Mouse (Mus musculus): ENCODE data around the gene Pax9.

The Pax9 gene

DNA sequence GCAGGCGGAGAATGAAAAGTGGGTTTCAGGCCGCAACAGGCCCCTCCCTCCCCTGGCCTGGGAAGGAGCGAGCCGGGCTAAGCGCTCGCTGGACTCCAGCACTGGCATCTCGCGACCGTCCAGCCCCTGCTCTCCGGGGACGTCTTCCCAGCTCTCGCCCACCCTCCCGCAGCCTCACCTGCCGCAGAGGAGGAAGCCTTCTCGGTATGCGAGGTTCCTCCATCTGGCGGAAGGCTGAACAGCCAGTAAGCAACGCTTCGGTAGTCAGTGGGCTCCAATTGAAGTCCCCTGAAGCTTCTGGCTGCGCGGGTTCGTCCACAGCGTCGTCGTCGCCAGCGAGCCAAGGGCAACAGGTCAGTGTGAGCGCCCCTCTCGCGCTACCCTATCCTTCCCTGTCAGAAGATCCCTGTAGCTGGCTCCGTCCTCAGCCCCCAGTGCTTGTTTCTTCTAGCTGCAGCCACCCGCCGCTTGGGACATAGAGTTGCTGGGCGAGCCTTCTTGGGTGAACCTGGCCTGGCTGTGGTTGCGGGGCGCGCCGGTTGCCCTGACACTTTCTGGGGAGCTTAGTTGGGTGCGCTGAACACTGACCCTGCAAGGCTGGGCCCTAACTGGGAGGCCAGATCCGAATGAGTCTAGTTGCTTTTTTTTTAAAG lies at the start of gene Pax9:
Gene Pax9, plus strand, starts transcription at position 341 of the 653 bp plus-strand sequence.
- DNase-seq (ENCODE audit: low spot score in 2 of 2) = no peak

DNA sequence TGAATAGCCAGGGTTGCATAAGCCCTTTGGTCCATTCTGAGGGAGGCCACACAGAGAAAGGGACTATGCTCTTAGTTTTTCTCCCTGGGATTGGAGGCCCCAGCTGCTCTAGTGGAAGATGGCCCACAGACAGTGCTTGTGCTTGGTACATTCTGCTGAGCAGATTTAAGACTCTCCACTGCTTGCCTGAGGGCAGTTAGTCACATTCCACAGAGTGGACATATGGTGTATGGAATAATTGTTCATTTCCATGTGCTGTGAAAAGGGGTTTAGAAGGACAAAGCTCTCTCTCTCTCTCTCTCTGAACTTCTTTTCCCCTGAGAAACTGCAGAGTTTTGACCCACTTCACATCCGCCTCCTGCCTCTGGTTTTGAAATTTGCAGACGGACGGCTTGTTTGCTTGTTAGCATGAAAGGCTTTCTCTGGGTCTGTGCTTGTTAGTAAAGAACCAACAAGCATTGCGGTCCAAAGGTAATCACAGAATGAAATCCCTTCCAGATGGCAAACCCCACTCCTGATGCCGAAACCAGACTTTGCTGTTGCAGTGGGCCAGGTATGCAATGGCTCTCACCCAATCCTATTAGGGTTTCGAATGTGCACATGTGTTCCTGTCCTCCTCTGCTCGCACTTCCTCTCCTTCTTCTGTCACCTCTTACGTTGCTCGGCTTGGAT lies 22.0 kb upstream of the Pax9 start:
- DNase-seq (ENCODE audit: low spot score in 2 of 2) = no peak

DNA sequence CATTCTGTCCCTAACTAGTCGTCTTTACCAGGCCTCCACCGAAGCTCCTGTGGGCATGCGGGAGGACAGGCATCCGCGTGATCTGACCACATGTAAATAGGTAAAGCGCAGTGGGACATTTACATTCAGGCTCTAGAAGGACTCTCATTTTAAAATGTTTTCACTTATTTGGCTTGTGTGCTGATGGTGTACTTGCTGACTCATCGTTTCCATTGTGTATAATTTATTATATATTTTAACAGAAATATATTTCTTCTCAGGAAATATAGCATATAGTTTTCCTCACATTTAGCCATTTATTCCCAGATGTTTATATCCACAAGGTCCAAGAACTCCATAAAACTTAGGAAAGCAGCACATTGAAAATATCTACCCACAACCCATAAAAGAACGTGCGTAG lies 20.8 kb upstream of the Pax9 start:
- no peak for DNase-seq (ENCODE audit: low spot score in 2 of 2)

DNA sequence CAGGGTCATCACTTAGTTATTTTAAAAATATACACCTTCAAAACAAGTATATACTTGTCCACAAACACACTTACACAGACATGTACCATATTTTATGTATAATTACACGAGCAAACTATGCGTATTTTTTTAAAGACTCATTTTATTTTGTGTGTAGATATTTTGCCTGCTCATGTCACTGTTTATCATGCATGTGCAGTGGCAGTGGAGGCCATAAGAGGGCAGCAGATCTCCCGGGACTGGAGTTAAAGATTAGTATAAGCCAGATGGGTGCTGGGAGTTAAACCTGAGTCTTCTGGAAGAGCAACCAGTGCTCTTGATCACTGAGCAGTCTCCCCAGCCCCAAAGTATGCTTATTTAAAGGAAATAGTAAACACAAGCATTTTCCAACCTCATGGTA lies 16.8 kb upstream of the Pax9 start:
- DNase-seq (ENCODE audit: low spot score in 2 of 2) = no peak

DNA sequence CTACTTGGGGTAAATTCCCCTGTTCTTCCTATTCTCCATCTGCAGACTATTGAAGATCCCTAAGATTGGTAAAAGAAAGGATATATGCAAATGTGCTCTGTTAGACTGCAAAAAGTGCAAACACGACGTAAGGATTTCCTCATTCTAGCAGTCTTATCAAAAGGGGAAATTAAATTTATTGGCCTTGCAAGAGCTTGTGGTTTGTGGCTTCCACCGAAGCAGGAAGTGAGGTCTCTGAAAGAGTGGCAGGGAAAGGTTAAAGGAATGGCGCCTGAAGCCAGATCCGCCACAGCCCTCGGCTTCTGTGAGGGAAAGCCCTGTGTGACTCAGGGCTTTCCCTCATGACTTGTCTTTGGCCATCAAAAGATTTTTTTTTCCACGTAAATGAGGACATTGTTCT lies 13.9 kb upstream of the Pax9 start:
- DNase-seq (ENCODE audit: low spot score in 2 of 2) = no peak

DNA sequence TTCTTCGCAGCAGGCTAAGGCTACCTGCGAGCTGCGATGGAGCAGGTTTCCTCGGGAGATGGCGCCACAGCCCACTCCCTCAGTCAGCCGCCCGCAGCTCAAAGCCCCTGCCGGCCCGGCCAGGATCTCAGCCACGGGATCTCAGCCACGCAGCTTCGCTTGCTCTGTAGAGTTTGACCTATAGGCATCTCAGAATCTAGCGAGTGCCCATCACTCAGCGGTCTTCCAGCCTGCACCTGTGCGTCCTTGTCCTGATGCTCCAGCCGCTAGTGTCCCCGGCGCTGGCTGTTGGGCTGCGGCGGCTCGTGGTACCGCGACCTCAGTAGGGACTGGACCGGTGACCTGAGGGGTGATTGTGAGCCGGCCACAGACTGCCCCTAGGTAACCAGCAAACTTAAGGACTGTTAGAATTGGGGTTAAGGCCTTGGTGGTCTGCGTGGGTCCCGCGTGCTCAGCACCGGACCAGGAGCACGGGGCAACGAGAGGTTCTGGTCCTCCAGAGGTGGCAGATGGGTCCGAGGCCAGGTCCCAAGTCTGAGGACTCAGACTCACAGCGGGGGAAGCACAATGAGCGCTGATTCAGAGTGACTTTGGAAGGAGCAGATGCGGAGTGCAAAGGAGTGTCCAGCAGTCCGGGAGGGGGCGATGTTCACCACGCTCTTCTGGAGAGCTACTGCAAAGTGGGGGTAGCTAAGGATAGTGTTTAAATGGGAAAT lies 10.3 kb upstream of the Pax9 start:
- no peak for DNase-seq (ENCODE audit: low spot score in 2 of 2)

DNA sequence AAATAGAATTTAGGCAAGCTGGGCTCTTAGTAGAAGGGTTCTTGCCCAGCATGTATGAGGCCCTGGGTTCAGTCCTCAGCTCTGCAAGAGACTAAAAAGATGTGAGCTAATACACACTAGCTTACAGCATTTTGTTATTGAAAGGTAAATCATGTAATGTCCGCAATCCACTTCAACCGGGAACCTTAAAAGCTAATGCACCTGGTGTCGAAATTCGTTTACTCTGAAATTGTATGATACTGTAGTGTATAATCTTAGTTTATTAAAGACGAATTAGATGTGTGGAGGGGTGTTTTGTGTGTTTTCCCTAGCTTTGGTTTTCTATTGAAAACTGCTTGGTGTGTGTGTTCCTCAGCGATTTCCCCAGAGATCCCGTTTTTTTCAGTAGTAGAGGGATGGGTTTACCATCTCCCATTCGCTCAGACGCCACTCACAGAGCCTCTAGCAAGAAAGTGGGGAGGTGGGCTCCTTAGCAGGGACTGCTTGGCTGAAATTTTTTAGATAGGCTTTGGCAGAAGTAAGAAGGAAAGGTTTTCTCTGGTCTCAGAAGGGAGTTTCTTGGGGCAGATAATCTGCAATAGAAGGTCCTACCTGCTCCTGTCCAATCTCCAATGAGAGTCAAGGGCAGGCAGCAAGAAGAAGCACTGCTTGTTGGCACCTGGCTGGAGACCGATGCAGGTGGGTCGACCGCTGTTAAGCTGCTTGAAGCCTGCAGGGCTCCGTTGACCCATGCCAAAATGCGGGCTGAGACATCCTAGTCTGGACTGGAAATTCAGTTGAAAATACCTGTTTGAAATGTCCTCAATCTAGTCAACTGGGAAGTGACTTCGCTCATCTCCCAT lies 3.7 kb upstream of the Pax9 start:
- DNase-seq (ENCODE audit: low spot score in 2 of 2) = no peak

DNA sequence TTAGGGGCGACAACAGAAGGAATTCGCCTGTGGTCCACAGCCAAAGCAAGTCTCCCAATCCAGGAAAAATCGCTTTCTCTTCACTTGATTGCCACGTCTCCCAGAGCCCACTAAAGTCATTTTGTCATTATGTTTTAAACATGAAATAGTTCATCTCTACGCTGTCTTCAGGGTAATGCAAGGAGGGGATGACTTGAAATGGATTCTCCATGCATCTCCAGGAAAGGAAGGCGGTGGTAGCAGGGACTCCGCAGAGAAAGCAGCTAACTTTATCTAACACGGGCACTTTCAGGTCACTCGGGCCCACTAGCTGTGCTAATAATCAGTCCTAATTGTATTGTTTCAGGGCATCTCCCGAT lies 3.1 kb upstream of the Pax9 start:
- no peak for DNase-seq (ENCODE audit: low spot score in 2 of 2)

DNA sequence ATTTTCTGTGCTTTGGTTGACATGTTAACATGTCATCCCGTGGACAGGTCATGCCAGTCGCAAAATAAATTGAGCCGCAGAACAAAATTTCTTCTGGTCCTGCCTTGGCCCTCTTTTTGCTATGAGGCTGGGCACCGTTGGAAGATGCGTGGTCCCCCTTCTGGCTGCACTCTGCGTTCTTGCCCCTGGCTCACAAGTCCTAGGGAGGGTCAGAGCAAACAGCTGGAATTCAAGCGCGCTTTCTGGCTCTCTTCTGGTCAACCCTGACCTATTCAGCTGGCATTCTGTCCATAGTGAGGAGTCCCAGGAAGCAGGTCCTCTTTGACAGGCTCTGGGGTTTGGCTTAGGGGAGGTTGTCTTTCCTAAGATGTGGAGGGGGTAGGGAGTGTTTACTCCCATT lies 2.6 kb upstream of the Pax9 start:
- no peak for DNase-seq (ENCODE audit: low spot score in 2 of 2)

DNA sequence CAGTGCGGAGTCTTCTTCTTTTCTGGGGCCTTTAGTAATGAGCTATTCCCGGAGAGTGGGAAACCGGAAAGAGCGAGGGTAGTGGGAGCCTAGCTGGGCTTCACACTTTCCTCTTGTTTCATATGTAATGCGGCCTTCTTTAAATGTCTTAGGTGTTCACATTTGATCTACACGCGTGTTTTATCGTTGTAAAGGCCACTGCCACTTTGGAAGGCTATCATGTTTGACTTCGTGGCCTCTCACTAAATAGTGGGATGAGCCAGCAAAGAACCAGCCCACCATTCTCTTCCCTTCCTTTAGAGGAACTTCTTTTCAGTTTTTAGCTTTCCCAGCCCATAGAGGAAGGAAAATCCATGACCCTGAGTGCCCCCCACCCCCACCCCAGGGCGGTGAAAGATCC lies 2.2 kb upstream of the Pax9 start:
- DNase-seq (ENCODE audit: low spot score in 2 of 2) = no peak

DNA sequence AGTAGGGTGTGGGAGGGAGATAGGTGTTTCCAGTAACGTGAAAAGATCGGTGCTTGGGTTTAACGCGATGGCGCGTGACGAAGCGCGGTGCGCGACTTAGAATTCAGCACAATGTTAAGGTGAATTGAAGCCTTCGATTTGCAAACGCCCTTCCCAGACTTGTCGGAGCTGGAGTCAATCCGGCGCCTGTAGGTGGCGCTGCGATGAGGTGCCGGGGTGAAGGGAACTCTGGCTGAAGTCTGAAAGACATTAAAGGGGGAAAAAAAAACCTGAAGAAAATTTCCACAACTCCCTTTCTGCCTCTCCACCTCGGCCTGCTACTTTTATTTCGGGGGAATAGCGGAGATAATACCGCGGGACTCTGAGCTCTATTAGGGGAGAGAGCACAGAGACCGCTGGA lies 1.8 kb upstream of the Pax9 start:
- DNase-seq (ENCODE audit: low spot score in 2 of 2) = no peak

DNA sequence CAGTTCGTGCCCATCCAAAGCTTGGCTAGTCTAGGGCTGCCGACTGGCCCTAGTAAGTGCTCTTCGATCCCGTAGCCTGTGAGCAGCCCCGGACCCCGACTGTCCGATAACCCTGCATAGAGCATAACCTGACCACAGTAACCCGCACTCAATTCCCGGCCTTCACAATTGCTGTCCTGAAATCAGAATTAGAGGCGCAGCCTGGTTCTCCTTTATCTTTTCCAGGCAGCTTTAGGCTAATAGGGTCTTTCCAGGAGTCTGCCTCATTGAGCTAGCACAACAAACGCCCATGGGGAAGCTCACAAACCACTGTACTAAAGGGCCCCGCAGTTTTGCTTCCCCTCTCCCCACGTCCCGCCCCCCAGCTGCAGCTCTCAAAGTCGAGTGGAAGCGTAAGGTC lies 1.2 kb upstream of the Pax9 start:
- no peak for DNase-seq (ENCODE audit: low spot score in 2 of 2)

DNA sequence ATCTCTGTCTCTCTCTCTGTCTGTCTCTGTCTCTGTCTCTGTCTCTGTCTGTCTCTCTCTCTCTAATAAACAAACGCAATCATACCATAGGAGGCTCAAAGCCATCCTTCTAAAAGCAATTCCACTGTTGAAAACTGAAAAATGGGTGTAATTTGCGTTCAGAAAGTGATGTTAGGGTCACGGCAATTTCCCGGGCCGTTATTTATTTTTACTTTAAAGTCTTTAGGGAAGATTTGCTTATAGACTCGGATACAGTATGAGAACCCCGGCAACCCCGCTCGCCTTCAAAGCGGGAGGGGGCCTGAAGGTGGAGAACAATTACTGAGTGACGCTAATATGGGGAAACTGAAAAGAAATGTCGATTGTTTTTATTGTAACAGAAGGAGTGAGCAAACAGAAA lies 566 bp upstream of the Pax9 start:
- DNase-seq (ENCODE audit: low spot score in 2 of 2) = no peak

DNA sequence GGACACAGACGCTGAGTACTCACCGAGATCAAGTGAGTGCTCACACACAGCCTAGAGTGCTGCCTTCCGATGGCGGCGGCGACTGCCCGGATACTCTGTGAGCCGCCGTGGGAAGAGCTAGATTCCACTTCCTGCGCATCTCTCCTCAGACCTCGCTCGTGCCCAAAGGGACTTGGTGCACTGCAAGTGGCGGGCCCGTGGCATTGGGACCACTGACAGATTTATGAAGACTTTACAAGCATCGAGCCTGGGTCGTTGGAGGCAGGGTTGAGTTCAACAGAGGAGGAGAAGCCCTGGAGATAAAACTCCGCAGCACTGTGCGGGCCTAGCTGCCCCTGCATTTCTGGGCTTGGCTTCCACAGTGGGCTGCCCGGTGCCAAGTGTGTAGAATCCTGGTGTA lies 969 bp downstream of the Pax9 start:
- no peak for DNase-seq (ENCODE audit: low spot score in 2 of 2)

DNA sequence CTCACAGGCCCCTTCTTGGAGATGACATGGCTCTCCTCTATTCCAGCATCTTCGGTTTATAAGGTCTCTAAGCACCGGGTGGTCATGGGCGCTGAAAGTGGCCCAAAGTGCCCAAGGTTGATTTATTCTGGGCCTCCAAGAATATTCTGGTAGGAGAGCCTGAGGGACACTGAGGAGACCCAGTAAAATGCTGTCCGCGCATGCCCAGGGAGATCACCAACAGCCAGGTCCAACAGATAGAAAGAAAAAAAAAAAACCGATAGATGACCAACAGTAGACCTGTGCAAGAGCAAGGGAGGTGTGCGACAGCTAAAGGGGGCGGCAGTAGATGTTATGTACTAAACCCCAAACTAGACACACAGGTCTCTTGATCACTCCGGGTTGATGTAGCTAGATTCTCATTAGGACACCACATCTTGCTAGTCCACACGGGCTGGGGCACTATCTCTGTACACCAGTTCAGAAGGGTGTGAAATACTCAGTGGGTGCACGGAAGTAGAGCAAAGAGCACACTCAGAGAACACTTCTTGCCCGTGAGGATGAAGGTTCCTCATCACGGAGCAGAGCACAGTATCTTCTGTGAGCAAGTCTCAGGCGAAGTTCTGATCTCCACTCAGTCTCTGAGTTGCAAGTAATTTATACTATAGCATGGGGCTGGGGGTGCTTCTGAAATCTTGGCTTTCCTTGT lies 2.0 kb downstream of the Pax9 start:
- DNase-seq (ENCODE audit: low spot score in 2 of 2) = no peak

DNA sequence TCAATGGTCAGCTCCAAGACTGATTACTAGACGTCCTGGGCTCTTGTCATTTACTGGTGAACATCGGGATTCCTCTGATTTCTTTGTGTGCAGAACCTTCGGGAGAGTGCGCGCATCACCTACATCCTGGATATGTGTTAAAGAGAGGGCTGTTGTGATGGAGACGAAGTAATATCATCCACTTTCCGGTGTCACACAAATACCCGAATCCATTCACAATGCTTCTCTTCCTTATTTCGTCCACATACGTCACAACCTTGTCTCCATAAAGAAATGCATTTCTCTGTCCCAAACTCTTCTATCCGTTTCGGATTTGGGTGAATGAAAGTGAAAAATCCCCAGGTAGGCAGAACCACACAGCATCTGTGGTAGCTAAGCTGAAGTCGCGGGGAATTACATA lies 2.8 kb downstream of the Pax9 start:
- DNase-seq (ENCODE audit: low spot score in 2 of 2) = no peak

DNA sequence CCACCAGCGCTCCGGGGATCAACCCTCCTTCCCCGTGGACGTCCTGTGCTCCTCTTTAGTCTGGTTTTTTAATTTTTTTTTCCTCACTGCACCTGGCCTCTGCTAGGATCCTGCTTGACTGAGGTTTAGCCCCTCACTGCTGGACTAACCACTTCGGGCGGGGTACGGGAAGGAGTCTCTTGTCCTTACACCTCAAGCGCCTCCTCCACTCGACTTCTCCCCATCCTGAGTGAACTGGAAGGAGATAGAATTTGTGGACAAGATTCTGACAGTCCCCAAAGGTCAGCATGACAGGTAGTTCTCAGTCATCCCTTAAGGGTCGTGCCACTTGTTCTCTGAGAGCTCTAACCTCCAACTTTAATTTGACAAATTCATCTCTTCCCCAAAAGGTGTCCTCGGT lies 3.4 kb downstream of the Pax9 start:
- DNase-seq (ENCODE audit: low spot score in 2 of 2) = no peak

DNA sequence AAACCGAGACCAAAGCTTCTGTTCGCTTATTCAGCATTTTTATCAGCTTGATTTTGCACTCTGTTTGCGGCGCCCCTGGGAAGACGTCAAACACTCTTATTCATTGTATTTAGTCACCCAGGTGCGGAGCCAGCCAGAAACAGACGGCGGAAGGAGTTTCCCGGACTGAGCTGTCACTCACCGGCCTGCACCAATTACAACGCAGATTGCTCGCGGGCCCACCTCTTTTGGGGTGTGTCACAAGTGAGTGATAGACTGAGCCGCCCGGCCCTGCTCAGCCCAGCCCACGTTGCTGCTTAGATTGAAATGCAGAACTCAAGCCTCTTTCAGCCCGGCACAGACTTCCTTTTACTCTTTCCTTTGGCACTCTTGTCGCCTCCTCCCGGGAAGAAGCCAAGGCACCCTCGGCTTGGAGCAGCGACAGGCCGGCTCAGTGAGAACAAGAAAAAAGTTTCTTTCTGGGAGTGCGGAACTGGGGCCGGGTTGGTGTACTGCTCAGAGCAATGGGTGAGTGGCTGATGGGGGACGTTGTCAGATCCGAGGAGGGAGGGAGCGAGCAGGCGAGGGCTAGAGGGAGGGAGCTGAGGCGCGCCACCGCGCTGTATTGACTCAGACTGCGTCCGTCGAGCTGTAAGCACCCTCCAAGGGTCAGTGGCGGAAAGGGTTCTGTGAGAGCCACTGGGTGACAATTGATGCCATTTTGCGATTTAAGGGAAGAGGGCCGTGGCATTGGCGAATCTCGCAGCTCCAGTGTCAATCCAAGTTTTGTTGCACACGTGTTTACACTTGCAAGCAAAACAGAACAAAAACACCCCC lies 4.0 kb downstream of the Pax9 start:
- DNase-seq (ENCODE audit: low spot score in 2 of 2) = no peak

DNA sequence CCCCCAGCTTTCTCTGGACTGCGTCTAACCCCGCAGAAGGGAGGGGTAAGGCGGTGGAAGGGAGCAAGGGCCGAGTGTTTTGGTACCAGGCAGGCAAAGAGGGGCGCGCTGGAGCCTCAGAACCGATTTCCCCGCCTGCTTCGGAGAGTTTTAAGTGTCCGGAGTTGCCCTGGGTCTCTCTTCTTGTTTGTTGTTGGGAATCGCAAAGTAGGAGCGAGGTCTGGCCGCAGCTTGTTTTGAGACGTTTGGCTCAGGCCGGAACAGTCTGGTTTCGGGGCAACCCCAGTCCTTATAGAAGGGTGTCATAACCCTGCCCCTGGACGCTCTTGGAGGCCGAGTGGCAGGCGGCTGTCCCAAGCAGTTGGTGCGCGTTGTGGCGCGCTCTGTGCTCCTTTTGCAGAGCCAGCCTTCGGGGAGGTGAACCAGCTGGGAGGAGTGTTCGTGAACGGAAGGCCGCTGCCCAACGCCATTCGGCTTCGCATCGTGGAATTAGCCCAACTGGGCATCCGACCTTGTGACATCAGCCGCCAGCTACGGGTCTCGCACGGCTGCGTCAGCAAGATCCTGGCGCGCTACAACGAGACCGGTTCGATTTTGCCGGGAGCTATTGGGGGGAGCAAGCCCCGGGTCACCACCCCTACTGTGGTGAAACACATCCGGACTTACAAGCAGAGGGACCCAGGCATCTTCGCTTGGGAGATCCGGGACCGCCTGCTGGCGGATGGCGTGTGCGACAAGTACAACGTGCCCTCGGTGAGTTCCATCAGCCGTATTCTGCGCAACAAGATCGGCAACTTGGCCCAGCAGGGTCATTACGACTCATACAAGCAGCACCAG lies 4.8 kb downstream of the Pax9 start:
- DNase-seq (ENCODE audit: low spot score in 2 of 2) = no peak

Data from natural killer cell, adult 2 months (primary cell).